Mouse (Mus musculus) CD4-positive, CD25-positive, alpha-beta regulatory T cell, adult 4 months (primary cell): ENCODE measurements around the gene Dab1. TPM values are rescaled to one million over a fixed set of nuclear protein-coding genes. Genes with fewer than 3 reads are reported as not detected.

ENCODE experiments used
- ATAC-seq: one replicate; pipeline ENCODE4 v1.8.0; 2017
- polyA plus RNA-seq, 2 experiments: library from polyadenylated mRNA; unstranded; fragments of 100-300 nt; shearing (Covaris generic); gene quantifications; one replicate each; pipeline ENCODE4 v1.2.1; 2017

The Dab1 gene
- under 1 TPM in 1 of 2 experiments, not detected in 1; 0.26 TPM for polyA plus RNA-seq

DNA sequence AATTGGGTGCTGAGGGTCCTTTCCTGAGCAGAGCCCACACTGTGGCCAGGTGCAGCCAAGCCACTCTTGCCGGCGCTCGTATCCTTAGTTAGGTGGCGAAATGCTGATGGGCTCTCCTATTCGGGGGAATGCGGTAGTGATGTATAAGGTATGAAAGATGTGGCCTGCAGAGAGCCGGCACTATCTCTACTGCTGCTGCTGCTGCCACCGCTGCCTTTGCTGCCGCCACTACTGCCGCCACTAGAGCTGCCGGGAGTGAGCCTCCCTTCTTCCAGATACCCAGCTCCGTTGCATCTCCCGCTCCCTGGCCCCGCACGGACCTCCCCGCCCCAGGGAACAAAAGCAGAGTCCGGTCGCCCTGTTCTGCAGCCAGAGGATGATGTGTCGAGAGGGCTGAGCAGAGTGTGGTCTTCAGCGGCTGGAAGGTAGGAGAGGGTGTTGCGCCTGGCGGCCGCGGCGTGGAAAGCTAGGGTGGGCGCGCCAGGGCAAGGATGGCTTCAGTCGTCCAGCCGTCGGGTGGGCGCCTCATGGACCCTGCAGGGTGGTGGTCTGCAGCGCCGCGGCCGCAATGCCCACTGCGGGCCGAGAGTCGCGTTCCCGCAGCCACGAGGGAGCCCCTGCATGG, at the start of gene Dab1:
Gene Dab1 (plus strand): TSS at position 39 of the 625 bp plus-strand sequence.
- no peak for ATAC-seq

DNA sequence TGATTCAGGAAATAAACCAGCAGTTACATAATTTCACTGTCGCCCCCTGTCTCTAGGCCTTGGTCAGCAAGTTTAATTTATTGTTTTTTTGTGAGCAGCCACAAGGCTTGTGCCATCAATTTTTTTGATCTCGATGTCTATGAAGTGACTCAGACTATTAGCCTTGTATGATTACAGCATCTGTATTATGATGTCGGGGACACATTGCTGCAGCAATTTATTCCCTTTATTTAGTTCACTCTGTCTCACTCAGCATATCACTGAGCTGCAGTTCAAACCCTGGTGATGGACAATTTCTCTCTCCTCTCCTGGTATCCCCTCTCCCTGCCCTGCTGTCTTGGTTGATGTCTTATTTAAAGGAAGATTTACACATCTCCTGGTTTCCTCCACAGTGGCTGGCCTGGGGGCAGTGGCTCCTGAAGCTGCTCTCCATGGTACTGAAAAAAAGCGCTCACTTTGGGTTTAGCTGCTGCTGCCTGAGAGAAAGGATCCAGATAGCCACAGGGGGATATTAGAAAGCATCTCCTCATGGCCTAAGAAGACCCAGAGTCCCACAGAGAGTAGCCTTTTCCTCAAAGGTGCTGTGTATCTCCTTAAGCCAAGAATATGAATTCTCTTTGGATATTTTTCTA, 47.3 kb upstream of the Dab1 start:
- ATAC-seq: no peak

DNA sequence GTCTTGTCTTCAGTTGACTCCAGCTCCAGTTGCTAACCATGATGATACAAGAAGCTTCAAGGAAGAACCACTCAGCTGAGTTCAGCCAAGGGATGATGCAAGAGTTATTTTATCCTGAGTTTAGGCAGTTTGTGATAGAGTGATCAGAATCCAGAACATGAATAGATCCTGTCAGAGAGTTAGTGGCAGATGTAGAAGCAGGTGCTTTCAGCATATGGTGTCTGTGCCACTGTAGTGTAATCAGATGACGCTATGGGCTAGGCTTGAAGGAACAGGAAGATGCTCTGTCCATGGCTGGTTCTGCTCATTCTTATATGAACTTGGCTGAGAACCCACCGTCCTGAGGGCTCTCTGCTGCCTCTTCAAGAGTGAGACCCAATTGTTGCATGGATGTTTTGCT, 43.6 kb upstream of the Dab1 start:
- ATAC-seq: no peak

DNA sequence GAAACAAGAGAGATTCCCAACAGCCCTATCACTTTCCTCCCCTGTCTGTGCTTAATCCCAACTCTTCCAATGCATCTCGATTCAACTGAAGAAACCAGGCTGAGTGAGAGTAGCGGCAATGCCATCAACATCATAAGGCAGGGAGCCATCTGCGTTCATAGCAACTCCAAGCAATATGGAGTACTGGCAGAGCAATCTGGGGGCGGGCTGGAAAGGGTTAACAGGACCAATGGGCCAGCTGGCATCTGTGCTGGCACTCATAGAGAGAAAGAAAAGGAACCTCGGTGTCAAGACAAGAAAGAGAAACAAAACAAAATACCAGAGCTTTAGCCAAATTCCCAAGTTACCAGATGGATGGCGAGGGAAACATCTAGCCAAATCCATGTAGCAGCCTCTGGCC, 42.9 kb upstream of the Dab1 start:
- no peak for ATAC-seq

DNA sequence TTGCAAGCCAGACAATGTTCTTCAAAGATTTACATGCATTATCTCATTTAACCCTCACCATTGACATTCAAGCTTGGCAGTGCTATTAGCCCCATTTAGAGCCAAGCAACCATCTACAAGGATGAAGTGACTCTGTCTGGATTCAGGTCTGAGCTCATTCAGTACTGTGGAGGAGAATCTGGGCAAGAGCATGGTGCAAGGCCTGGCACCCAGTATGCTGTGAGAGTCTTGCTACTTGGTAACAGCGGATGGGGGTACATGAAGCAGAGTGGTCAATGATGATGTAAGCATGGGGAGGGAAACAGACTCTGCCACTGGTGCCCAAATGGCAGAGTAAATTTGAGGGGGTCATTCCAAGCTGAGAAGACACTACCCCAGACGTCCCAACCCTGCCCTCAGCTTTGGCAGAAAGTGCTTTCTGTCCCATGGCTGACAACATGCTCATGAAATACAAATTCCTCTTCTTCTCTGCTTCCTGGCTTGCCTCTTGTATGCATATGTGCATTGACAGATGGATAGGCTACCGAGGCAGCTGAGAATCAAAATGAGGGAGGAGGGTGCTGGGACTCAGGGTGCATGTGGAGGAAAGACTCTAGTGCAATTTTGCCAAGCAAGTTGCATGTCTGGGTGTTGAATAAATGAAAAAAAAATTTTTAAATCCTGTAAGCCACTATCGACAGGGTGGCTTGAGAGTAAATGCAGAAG, 41.9 kb upstream of the Dab1 start:
- no peak for ATAC-seq

DNA sequence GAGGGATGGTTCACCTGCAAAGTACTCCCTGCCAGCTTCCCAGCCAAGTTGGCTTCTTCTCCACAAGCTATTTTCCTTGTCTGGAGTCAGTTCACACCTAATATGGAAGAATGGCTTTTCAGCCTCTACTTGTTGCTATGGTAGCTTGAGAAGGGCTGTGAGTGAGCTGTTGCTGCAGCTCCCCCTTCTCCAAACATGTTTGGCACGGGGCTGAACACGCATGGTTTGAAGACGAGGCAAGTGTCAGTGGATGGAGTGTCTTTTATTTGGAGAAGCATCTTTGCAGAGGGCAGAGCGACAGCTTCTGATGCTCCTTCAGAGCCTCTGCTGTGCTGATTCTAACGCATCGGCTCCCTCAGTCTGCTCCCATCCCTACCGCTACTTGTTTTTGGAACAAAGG, 41.3 kb upstream of the Dab1 start:
- ATAC-seq: no peak

DNA sequence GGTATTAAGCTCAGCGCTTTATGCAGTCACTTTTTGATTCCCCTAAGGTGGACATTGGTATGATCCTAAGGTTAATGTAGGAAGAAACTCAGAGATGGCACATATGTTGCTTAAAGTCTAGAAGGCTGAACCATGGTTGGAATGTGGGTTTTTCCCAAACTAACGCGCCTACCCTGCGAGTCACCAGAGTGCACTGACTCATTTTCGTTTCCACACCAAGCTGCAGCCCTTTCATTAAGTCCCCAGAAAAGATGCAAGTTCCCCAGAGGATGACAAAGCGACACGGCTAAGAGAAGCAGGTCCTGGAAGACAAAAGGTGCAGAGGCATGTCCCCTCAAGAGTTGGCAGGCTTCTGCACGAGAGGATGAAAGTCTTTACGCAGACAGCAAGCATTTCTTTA, 39.1 kb upstream of the Dab1 start:
- no peak for ATAC-seq

DNA sequence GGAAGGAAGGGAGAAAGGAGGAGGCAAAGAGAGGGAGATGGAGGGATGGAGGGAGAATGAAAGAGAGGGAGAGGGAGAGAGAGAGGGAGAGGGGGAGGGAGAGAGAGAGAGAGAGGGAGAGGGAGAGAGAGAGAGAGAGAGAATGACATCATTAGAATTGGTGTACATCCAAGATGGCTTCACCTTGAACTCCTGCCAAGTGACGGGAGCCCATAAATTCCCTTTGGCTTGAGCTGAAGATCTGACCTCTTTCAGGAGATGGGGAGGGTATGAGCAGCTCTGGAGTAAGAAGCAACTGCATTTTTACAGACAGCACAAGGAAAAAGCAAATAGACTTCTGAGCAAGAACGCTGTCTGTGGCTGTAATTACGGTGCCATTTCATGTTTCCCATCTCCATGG, 4.1 kb upstream of the Dab1 start:
- no peak for ATAC-seq

DNA sequence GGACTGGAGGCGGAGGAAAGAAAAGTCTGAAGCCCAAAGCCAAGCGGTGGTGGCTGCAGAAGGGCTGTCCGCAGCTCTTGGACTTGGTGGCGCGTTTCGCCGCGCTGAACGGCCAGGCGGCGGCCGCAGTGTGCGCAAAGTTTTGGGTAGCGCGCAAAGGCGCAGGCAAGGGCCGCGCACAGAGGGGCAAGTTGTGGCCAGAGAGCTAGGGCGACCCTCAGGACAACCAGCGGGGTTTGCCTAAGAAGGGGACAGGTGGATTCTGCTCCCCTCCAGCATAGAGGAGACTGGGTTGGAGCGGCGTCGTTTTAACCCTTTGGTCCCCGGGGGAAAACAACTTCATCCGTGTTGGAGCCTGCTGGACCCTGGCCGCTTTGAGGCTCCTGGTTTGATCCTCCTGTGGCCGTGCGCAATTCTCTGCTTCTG, 800 bp downstream of the Dab1 start:
- no peak for ATAC-seq

DNA sequence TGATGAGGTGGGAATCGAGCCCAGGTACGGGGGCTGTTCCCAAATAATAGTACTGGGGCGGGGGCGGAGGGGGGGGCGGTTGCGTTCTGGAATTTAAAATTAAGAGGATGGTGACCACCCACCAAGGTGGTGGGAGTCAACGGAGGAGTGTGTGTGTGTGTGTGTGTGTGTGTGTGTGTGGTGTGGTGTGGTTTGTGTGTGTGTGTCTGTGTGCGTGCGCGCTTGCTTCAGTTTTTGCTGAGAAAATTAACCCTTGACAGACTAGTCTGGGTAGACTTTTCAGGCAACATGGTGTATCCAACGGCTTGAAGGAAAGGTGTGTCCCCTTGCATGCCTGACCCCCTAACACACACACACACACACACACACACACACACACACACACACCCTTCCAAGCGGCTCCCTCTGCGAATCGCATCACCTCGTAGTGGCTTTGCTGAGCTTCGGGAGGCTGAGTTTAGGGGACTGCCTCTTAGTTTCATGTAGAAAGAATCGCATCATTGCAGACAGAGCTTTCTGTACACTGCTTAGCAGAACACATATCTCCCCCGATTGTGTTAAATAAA, 1.5 kb downstream of the Dab1 start:
- no peak for ATAC-seq

DNA sequence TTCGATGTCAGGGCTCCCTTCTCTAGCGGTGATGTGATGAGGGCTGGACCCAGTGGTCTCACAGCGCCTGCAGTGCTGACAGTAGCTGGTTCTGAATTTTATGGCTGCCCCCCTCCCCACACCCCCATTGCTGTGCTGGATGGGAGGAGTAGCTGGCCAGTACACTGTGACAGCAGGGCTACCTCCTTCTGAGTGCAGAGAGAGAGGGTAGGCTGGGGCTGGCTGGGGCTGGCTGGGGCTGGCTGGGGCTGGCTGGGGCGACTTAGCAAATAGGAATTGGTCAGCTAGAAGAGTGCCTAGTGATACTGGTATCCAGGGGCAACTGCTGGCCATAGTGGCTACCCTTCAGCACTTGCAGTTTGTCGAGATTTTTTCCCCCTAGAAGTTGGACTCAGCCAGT, 2.4 kb downstream of the Dab1 start:
- no peak for ATAC-seq

DNA sequence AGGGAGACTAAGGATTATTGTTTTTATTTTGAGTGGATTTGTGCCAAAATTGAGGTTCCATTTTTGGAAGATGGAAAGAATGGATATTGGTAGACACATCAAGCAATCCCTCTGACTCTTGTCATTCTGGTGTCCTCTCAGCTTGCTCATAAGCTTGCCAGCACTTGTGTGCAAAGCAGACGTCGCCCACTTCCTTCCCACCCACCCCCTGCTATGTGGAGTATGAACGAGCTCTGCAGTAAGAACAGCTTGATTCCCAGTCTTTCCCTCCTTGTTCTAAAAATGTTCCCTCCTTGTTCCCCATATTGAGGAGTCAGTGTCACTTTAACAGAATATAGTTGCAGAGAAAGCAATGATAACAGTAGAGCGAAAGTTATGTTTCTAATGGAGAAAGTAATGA, 11.0 kb downstream of the Dab1 start:
- ATAC-seq: no peak

DNA sequence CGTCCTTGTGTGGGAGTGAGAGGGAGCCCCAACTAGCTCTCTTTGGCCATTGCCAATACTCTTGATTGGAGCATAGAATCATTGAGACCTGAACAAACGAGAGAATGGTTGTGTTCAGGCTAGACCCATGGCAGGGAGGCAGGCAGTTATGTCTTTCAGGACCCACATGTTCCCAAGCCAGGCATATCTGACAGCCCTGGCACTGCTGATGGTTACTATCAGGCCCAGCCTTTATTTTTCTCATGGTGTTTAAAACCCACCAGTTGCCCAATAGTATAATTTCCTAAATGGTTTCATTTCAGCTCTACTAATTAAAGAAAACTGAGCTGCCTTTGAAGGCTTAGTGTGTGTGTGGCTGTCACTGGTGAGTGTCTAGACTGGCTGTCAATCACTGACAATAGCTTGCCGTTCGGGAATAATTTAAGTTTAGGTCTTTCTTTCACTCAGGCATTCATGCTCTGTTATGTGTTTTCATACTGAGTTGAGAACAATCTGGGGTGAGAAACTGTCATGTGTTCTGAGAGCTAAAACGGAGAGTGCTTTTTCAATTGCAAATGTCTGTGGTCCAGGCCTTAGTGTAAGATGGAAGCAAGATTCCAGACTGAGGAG, 17.1 kb downstream of the Dab1 start:
- no peak for ATAC-seq

DNA sequence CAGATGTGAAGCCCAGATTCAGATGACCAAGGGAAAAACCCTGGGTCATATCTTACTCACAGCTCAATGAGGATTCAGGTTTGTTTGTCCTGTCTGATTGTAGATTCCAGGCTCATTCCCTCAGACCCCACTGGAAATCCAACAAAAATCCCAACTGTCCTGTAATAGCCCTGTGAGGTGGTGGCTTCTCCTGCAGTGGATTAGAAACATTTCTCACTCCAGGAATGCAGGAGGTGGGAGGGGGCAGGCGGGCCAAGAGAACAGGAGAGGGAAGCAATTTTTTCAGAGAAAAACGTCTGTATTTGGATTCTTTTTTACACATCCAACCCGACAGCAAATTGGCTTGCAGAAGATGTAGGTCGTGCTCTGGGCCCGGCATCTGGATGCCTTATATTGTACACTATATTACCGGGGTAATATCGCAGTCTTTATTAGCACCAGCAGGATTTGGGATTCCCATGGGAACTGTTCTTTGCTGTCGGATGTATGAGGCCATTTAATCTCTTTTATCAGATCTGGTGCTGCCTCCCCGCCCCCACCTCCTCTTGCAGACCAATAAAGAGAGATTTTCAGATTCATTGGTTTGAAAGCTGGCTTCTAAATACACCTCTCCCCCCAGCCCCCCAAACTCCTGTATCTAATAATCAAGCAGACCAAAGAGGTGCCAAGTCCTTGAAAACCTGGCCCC, 29.2 kb downstream of the Dab1 start:
- no peak for ATAC-seq

DNA sequence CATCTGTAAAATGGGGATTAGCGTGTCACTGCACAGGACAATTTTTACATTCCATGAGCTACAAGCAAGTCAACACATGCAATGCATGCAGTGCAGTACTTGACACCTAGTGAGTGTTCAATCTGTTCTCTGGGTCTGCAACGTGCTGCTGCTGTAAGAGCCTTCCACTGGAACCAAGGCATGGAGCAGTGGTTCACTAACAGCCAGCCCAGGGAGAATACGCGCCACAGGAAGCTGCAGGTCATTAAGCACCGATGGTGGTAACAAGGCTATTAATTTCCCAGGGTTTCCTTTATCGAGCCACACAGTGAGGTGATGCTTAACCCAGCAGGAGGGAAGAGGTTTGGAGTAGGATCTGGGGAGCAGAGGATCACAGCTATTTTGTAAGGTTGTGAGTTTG, 36.6 kb downstream of the Dab1 start:
- ATAC-seq: no peak

DNA sequence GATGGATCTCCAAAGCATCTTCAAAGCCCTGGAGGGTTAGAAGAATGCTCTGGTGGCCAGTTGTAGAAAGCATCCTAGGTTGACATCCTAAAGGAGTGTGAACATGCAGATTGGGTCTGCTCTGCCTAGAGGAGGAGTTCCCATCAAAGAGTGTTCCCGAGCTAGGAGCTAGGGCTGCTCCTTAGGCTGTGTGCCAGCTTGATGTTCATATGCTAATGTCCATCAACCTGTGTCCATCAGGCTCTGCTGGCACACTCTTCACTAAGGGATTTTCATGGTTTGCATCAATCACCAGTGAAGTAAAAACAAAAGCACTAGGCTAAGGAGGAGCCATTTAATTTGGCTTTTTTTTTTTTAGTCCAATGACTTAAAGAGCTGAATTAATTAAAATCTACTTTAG, 42.2 kb downstream of the Dab1 start:
- ATAC-seq: no peak

DNA sequence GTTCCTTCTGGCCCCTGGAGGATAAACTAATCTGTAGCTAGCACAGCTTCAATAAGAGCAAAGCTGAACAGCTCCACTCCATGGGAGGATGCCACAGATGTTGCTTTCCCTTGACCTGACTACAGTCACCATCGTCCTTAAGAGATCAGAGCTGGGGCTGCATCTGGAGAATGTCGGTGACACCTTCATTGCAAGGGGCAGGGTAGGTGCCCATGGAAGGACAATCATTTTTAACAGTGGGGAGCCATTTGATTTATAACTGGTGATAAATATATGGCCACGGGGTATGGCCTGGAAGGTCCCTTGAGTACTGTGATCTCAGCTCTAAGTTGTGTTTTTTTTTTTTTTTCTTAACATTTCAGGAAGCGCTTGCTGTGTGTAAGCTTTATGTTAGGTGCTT, 48.3 kb downstream of the Dab1 start:
- no peak for ATAC-seq

DNA sequence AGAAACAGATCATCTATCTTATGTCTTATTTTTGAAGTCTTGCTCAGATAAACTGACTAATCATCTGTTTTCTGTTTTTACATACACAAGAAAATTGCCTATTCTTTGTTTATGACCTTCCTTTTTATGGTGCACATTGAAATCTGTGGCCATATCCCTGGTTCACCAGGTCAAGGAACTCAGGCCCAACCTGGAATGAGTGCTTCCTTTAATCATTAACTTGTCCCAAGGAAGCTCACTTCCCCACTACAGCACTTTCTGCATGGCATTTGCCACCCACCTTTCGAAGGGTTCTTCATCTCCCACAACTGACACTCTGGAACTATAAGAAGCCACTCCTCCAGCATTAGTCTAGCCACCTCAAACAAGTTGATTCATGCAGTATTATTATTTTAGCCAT, 58.0 kb downstream of the Dab1 start:
- ATAC-seq: no peak

DNA sequence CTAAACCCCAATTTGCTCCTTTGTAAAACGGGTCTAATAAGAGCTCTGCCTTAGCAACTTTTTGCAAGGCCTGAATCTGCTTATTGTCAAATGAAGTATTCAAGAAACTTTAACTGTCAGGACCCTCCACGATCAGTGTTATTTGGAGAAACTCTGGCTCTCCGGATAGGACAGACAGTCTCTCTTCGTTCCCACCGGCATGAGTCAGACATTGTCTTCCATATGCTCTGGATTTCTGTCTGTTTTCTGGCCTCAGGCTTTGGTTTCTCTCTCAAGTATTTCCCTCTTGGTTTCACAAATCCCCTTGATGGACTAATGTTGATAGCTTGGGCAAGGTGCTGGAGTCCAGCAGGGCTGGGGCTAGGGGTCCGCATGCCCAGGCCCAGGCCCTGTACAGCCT, 59.3 kb downstream of the Dab1 start:
- ATAC-seq: no peak

DNA sequence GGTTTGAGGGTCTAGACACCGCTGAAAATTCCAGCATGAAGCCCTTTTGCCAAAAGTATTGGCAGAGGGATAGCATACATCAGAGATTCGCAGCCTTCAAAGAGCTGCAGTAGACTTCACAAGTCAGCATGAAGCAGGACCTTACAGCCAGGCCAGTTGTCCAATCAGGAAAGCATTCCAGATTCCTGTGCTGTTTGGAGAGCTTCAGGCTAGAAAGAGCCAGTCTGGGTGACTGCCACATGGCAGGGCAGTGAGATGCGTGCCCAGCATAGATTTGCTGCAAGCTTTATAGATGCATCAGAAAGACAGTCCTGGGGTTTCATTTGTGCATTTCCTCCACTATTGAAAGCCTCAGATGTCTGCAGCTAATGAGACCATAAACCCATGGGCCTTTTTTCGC, 66.0 kb downstream of the Dab1 start:
- ATAC-seq: no peak

DNA sequence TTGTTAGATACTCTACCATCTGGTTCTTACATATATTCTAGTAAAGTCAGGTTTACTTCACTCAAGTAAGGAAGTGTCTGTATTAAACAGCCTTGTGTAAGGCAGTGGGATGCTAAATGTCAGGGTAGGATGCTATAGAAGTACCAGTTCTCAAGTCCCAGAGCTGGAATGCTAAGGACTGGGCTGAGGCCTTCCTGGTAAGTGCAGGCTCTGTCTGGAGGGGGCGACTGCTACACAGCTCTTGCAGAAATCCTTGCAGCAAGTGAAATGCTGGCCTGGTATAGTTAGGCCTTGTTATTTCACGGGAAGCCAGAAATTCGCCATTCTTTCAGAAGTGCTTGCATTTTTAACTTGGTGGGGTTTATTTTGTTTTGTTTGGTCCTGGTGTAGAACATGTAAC, 72.6 kb downstream of the Dab1 start:
- ATAC-seq: no peak

DNA sequence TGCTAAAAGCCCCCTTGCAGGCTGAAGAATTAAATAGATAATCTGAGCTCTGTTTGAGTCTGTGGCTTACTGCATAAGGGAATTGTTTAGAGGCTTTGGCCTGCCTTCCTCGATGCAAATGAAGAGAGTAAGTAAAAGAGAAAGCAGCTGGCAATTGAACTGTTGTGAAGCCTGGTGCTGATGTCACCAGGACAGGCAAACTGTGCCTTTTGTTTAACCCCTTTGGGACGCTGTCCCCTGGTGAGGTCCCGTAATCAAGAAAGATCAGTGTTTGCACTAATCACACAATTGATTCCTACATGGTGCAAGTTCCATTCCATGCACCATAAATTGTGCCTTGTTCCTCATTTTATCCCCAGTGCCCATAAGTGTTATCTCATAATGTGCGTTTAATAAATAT, 80.6 kb downstream of the Dab1 start:
- ATAC-seq: no peak

DNA sequence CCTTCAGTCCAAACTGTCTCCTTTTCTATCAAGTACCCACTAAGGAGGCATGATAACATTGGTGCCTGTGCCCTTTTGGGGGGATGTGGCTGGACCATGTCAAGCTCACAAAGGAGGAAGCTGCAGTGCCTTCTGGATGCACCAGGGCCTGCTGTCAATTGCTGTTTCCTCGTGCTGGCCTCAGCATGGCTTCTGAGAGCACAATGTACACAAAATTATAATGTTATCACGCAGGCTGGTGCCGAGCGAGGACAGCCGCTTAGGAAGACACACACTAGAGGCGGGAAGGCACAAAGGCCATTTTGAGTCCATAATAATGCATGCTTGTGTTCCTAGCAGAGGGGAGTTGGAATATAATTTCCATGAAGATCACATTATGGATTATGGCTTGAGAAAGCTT, 81.2 kb downstream of the Dab1 start:
- ATAC-seq: no peak
